Mouse (Mus musculus) CH12.LX (cell line): ENCODE results near the gene Ptcd3.

Source experiments
- POLR2A ChIP-seq: IDR thresholded peaks from 2 replicates; pipeline ENCODE4 v1.6.1; 2011; ENCODE audit warnings: low read depth, mild to moderate bottlenecking, improper control_type of control experiment, low read length
- ZNF384 ChIP-seq: IDR thresholded peaks from 2 replicates; pipeline ENCODE4 v1.6.1; 2012; ENCODE audit warnings: low read depth, low read length, improper control_type of control experiment, inconsistent platforms

DNA sequence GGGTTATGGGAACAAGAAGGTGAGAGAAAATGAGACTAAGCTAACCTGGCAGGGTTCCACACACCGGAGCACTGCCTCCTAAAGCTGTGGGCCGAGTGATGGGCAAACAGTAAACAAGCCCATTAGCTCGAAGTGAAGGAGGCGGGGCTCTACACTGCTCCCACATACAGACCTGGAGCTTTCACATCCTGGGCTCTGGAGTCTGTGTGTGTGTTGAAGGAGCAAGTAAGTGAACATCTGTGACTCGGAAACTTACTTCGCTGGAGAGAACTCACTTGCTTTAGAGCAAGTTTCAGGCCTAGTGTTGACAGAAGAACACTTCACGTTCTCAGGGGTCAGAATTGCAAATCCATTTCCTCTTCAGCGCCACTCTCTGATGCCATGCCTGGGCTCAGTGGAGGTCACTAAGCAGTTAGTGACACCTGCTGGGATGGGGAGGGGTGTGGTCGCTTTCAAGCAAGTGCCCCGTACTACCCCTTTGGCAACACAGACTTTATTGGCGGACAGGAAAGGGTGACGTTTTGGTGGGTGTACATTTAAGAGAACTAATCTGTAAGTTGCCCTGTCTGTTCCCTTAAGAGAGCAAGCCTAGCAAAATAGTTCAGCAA lies 22.4 kb upstream of the Ptcd3 start:
- TF ChIP-seq POLR2A (no peak), ZNF384 (no peak)
